Mouse (Mus musculus) embryonic facial prominence, embryonic 10.5 days (tissue): Measurements from ENCODE around the gene St6gal2. TPM values are rescaled to one million over a fixed set of nuclear protein-coding genes. Genes with fewer than 3 reads are reported as not detected.

Source experiments
- DNase-seq: peaks from one replicate; pipeline ENCODE4 v3.0.0-alpha.2; 2017; ENCODE audit warnings: low spot score
- H3K27ac ChIP-seq: fragments of 300-500 bp; sonication (generic); replicated peaks from 2 replicates; pipeline ENCODE4 v1.5.1; 2016; ENCODE audit warnings: mild to moderate bottlenecking
- H3K27me3 ChIP-seq: fragments of 300-500 bp; sonication (generic); replicated peaks from 2 replicates; pipeline ENCODE4 v1.6.1; 2016; ENCODE audit warnings: low read depth, mild to moderate bottlenecking; ENCODE audit not compliant: poor library complexity, severe bottlenecking
- H3K36me3 ChIP-seq: fragments of 300-500 bp; sonication (generic); replicated peaks from 2 replicates; pipeline ENCODE4 v1.6.1; 2016; ENCODE audit warnings: mild to moderate bottlenecking, moderate library complexity
- H3K4me1 ChIP-seq: fragments of 300-500 bp; sonication (generic); 2 replicates; pipeline ENCODE4 v1.6.1; 2016
- H3K4me3 ChIP-seq: fragments of 300-500 bp; sonication (generic); 2 replicates; pipeline ENCODE4 v1.5.1; 2016; ENCODE audit warnings: mild to moderate bottlenecking, moderate library complexity
- H3K9me3 ChIP-seq: fragments of 300-500 bp; sonication (generic); 2 replicates; pipeline ENCODE4 v1.6.1; 2016; ENCODE audit warnings: mild to moderate bottlenecking
- WGBS: fragments of 180-500 bp; shearing (Covaris S2); methylation state at CpG from one replicate; pipeline ENCODE4 v1.1.7; 2016; 5-methylcytosine and 5-hydroxymethylcytosine counted together
- polyA plus RNA-seq: library from polyadenylated mRNA; unstranded; fragments of >200 nt; fragmentation: Nextera tagmentation; extraction: Ambion mirVana; gene quantifications from 2 replicates; pipeline ENCODE4 v1.2.1, GENCODE M21; 2016

St6gal2 gene
- polyA plus RNA-seq, result 4.9 and 6.9 TPM in 2 replicates

DNA sequence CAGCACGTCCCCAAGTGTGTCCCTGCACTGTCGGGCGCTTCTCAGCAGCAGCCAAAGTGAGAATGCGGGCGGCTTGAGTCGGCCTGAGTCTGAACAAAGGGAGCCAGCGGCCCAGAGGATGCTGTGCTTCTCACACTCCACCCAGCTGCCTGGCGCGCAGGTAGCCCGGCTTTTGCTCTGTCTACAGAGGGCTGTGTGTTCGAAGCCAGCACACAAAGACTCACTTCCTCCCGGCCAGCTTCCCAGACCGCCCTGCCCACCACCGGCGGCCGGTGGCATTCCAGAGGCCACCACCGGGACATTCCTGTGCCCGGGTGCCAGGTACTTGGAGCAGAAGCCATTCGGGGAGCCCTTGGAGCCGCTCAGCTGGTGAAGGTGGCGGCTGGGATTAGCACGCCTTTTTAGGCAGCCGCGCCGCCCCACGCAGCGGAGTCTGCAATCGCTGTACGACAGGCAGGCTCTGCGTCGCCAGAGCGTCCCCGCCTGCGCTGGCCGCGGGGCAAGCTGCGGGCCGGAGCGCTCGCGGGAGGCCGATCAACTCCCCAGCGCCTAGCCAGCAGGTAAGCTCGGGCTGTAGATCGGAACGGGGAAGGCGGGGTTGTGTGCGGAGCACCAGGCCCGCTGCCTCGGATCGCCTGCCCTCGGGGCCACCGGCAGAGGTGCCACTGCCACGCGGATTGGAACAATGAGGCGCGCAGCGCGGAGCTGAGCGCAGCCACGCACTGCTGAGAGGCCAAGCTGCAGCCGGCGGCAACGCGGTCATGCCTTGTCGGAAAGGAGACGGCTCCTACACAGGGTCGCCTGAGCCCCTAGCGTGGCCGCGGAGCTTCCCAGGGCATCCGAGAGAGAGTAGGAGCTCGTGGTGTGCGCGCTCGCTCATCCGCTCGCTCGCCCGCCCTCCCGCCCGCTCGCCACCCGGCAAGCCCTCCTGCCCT lies at the start of gene St6gal2:
TSS of gene St6gal2 (plus strand) at position 133 of the 935 bp plus-strand sequence.
- peaks cover 17% of the 10 kb centered on the region; the same call in 1 of the 2 replicates for H3K4me1 ChIP-seq
- H3K4me3 ChIP-seq, result peak within 1 kb of the TSS; percentile 78
- no peaks in the 10 kb centered on the region for H3K9me3 ChIP-seq
- no peaks in the 10 kb centered on the region for H3K36me3 ChIP-seq
- WGBS, result under 1% methylated on average over 84 of the region's 84 CpGs
- peak within 1 kb of the TSS; percentile 94 for H3K27ac ChIP-seq
- H3K27me3 ChIP-seq, result peaks cover 36% of the 10 kb centered on the region
- DNase-seq, result peak; percentile 80

DNA sequence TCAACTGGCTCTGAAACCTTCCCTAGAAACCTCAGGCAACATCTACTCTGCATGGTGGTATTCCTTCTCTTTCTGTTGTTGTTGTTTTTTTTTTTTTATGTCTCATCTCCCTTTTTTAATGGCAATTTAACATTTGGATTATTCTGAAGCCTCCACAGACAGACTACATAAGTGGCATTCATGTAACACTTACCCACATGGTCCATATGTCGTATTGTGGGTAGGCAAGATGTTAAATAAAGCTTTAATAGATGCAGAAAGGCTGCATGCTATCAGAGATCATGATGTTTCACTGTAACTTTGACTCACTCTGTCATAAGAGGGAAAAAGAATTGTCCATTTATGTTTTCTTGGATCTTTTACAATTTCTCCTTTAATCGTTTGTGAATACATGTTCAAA lies 39.1 kb upstream of the St6gal2 start:
- 84% methylated on average over 2 of the region's 2 CpGs for WGBS
- no peaks in the 10 kb centered on the region for H3K27me3 ChIP-seq
- H3K4me3 ChIP-seq, result no peak overlapping the region
- H3K9me3 ChIP-seq, result no peaks in the 10 kb centered on the region
- H3K4me1 ChIP-seq, result no peaks in the 10 kb centered on the region
- DNase-seq, result no peak
- H3K36me3 ChIP-seq, result no peaks in the 10 kb centered on the region
- H3K27ac ChIP-seq, result no peak overlapping the region

- 89% methylated on average over 2 of the region's 2 CpGs for WGBS
- H3K36me3 ChIP-seq, result no peaks in the 10 kb centered on the region
- no peaks in the 10 kb centered on the region for H3K9me3 ChIP-seq
- H3K4me1 ChIP-seq, result no peaks in the 10 kb centered on the region
- no peak for DNase-seq
- no peak overlapping the region for H3K27ac ChIP-seq
- no peak overlapping the region for H3K4me3 ChIP-seq
- H3K27me3 ChIP-seq, result no peaks in the 10 kb centered on the region
These were observed 28.7 kb upstream of the St6gal2 start for GRCm38 (mm10) chr17:55416519-55416918.

DNA sequence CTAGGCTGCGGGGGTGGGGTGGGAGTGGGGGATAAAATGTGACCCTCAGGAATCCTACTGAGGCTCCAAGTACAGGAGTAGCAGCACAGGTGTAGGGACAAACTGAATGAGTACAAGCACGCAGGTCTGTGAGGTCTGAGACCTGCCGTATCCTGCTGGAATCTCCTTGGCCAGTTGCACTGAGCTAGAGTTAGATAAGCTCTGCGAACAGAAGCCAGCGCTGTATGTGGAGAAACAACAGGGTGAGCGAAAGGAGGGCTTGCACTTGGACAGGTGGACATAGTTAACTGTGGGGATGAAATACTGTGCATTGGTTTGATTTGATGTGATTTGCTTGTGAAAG lies 974 bp downstream of the St6gal2 start:
- peaks cover 36% of the 10 kb centered on the region for H3K27me3 ChIP-seq
- no peak for DNase-seq
- 2% methylated on average over 6 of the region's 6 CpGs for WGBS

DNA sequence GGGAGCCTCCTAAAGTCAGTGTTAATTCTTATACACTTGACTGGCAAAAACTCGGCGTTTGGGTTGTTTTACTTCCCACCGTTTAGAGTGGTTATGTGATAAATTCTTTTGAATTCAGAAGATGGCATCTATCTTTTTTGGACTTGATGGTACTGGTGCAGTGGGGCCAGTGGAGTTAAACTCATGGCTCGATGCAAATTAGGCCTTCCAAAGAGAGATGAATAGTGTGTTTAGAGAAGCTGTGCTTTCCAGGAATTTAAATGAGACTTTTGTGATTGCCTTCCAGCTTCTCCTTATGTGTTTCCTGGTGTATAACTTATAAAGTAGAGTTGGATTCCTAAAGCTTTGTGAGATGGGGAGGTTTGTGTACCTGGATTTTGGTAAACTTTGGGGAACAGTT lies 1.5 kb downstream of the St6gal2 start:
- peak overlapping the region; percentile 78 for H3K4me3 ChIP-seq

More for the DNA sequence above, 974 bp downstream of the St6gal2 start:
- Histone ChIP-seq H3K9me3 (no peaks in the 10 kb centered on the region), H3K4me1 (peaks cover 17% of the 10 kb centered on the region; the same call in 1 of the 2 replicates), H3K36me3 (no peaks in the 10 kb centered on the region), H3K27ac (peak overlapping the region; percentile 94), H3K4me3 (peak overlapping the region; percentile 78)

GRCm38 (mm10) chr17:55450943-55451342 lies 5.8 kb downstream of the St6gal2 start:
- Histone ChIP-seq H3K27ac (no peak overlapping the region), H3K4me3 (no peak overlapping the region), H3K27me3 (peaks cover 20% of the 10 kb centered on the region), H3K9me3 (no peaks in the 10 kb centered on the region), H3K36me3 (no peaks in the 10 kb centered on the region), H3K4me1 (peaks cover 9% of the 10 kb centered on the region)
- DNase-seq, result no peak
- 72% methylated on average over 2 of the region's 2 CpGs for WGBS

More for the DNA sequence above, 1.5 kb downstream of the St6gal2 start:
- Histone ChIP-seq H3K36me3 (no peaks in the 10 kb centered on the region), H3K27ac (no peak overlapping the region), H3K27me3 (peaks cover 36% of the 10 kb centered on the region), H3K9me3 (no peaks in the 10 kb centered on the region), H3K4me1 (peaks cover 17% of the 10 kb centered on the region; the same call in 1 of the 2 replicates)
- WGBS, result 39% methylated on average over 4 of the region's 4 CpGs
- DNase-seq, result no peak

DNA sequence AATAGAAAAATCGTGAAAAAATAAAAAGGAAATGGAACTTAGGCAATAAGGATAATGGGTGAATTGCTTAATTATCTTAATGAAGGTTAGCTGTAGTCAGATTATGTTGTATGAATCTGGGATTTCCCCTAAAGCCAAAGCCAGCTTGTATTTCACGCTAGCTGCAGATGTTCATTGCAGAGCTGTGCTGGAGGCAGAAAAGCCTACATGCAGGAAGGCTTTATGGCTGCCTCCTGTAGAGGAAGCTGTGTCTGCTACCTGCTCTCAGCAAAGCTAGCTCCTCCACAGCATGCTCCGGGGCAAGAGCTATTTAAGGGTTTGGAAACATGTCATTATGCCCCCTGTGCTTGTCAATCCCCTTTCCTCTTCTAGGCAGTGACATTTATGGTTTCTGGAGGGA lies 9.3 kb downstream of the St6gal2 start:
- no peaks in the 10 kb centered on the region for H3K27me3 ChIP-seq
- no peaks in the 10 kb centered on the region for H3K36me3 ChIP-seq
- DNase-seq, result no peak
- H3K4me1 ChIP-seq, result peaks cover 6% of the 10 kb centered on the region
- no peaks in the 10 kb centered on the region for H3K9me3 ChIP-seq
- 54% methylated on average over 3 of the region's 3 CpGs for WGBS
- no peak overlapping the region for H3K27ac ChIP-seq
- no peak overlapping the region for H3K4me3 ChIP-seq

DNA sequence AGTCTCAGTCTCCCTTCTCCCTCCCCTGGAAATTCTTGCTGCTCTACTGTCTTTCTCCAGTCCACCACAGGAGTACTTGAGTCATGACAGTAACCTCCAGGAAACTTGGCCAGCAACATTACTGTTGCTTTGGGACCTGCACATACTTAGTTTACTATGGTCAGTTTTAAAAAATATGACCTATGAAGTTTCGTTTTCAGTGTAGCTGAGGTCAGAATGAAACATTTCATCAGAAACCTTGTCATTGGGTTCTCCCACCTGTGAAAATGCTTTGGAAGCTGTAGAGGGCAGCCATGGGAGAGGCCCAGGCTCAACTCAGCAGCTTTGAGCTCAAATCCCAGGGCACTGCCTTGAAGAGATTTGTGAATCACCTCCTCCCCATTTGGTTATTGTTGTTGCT lies 15.0 kb downstream of the St6gal2 start:
- WGBS, result 84% methylated on average over 1 of the region's 1 CpGs
- Histone ChIP-seq H3K4me3 (no peak overlapping the region), H3K36me3 (no peaks in the 10 kb centered on the region), H3K9me3 (no peaks in the 10 kb centered on the region), H3K4me1 (peaks cover 8% of the 10 kb centered on the region; the same call in 1 of the 2 replicates), H3K27me3 (no peaks in the 10 kb centered on the region), H3K27ac (no peak overlapping the region)
- DNase-seq, result no peak

GRCm38 (mm10) chr17:55467579-55467978 lies 22.4 kb downstream of the St6gal2 start:
- 78% methylated on average over 3 of the region's 3 CpGs for WGBS
- H3K9me3 ChIP-seq, result no peaks in the 10 kb centered on the region
- DNase-seq, result no peak
- H3K27ac ChIP-seq, result no peak overlapping the region
- H3K4me1 ChIP-seq, result no peaks in the 10 kb centered on the region
- no peaks in the 10 kb centered on the region for H3K36me3 ChIP-seq
- H3K27me3 ChIP-seq, result no peaks in the 10 kb centered on the region
- no peak overlapping the region for H3K4me3 ChIP-seq

- Histone ChIP-seq H3K4me1 (no peaks in the 10 kb centered on the region), H3K9me3 (no peaks in the 10 kb centered on the region), H3K4me3 (no peak overlapping the region), H3K36me3 (no peaks in the 10 kb centered on the region), H3K27ac (no peak overlapping the region), H3K27me3 (no peaks in the 10 kb centered on the region)
- no peak for DNase-seq
These were observed 23.8 kb downstream of the St6gal2 start for GRCm38 (mm10) chr17:55468963-55469362.

- no peaks in the 10 kb centered on the region; the same call in 1 of the 2 replicates for H3K9me3 ChIP-seq
- DNase-seq, result no peak
- WGBS, result 85% methylated on average over 4 of the region's 4 CpGs
- H3K4me3 ChIP-seq, result no peak overlapping the region
- no peaks in the 10 kb centered on the region for H3K27me3 ChIP-seq
- no peak overlapping the region for H3K27ac ChIP-seq
- 0 out of 2 replicates have a peak, but pooled peaks cover 4% of the 10 kb centered on the region for H3K4me1 ChIP-seq
- no peaks in the 10 kb centered on the region; the same call in 1 of the 2 replicates for H3K36me3 ChIP-seq
These were observed 30.8 kb downstream of the St6gal2 start for GRCm38 (mm10) chr17:55475974-55476373.

GRCm38 (mm10) chr17:55477361-55477760 lies 32.2 kb downstream of the St6gal2 start:
- Histone ChIP-seq H3K36me3 (peaks cover 5% of the 10 kb centered on the region), H3K9me3 (no peaks in the 10 kb centered on the region; the same call in 1 of the 2 replicates), H3K27ac (no peak overlapping the region), H3K4me1 (0 out of 2 replicates have a peak, but pooled peaks cover 4% of the 10 kb centered on the region), H3K27me3 (no peaks in the 10 kb centered on the region), H3K4me3 (no peak overlapping the region)
- no peak for DNase-seq

DNA sequence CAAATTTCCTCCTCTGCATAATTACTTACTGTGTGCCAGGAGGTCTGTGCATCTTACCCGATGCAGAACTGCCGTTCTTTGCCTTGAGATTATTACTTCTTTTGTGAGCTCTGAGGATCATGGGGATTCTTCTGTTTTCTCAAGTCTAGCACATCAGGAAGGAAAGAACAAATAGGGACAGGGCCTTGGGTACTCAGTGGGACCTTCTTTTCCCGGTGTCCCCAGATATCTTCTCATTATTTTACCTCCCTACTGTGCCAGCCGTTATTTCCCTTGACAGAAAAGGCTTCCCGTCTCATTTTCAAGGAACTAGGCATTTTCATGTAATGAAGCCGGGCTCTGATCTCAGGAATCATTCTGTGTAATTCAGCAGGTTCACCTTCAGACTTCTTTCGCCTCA lies 34.2 kb downstream of the St6gal2 start:
- H3K4me1 ChIP-seq, result 0 out of 2 replicates have a peak, but pooled peaks cover 4% of the 10 kb centered on the region
- DNase-seq, result no peak
- H3K9me3 ChIP-seq, result no peaks in the 10 kb centered on the region; the same call in 1 of the 2 replicates
- H3K4me3 ChIP-seq, result no peak overlapping the region
- WGBS, result 77% methylated on average over 7 of the region's 7 CpGs
- H3K27me3 ChIP-seq, result no peaks in the 10 kb centered on the region
- H3K27ac ChIP-seq, result no peak overlapping the region
- H3K36me3 ChIP-seq, result peaks cover 10% of the 10 kb centered on the region
